Mouse (Mus musculus): ENCODE measurements around the gene Nop53.
A peak's percentile ranks its signal among the peaks of the same experiment; 100 is the strongest.

DNA sequence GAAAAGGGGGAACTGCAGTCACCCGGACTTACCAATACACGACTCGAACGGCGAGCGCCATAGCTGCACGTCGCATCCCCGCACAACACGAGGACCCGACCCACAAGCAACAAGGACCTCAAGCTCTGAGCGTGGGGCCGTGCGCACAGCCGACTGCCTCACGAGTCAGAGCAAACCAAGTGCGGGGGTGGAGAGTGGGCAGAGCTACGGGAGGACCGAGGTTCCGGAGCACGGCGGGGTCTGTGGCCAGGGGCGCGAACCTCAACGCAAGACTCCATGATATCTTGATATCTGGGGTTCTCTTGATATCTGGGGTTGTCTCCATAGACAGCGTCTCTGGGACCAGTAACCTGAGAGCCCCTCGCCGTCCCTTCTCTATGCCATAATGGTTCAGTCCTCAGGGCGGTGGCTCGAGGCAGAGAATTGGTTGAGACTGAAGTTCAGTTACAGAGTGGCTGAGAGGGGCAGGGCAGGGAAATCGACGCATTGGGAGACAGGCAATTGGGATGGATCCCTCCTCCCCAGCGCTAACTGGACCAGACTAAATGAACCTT lies 23.6 kb downstream of the Nop53 start, which contains the start of gene Selenow:
- TF ChIP-seq EP300 (IDR thresholded peaks at IDR 0.05; ENCODE audit: insufficient read depth, low read depth, low read length) (peak; percentile 39; the same call in 1 of the 2 replicates), CTCF (IDR thresholded peaks at IDR 0.05) (no peak), POLR2A (IDR thresholded peaks at IDR 0.05; ENCODE audit: insufficient read depth, low read depth, low read length) (peak; percentile 93)

Measured in heart, adult 2 months (tissue).